Mouse (Mus musculus): ENCODE results near the gene Krcc1. TPM values are rescaled to one million over a fixed set of nuclear protein-coding genes. Genes with fewer than 3 reads are reported as not detected.

Gene Krcc1
- polyA plus RNA-seq, 1 experiment from 2014 or later: 48.2 TPM

Small RNA genes lying within 50 kb of the gene (microRNA-seq; reads per million reads assigned to microRNA genes)
- 12.7 reads per million, percentile 29 among the genes with 10 or more reads in this experiment for gene Mir8112

Other genes with a start within 250 kb of the Krcc1 start
- gene Thnsl2, start 127.2 kb upstream of the Krcc1 start, polyA plus RNA-seq (2015; fragmentation: Nextera tagmentation; extraction: Ambion mirVana): 8.3 and 9.9 TPM in 2 replicates
- 0.88 and 1.4 TPM in 2 replicates for gene Fabp1, start 71.8 kb upstream of the Krcc1 start, polyA plus RNA-seq (2015; fragmentation: Nextera tagmentation; extraction: Ambion mirVana)
- 9.6 and 17.0 TPM in 2 replicates for gene Smyd1, start 50.6 kb downstream of the Krcc1 start, polyA plus RNA-seq (2015; fragmentation: Nextera tagmentation; extraction: Ambion mirVana)
- gene Cd8b1, start 51.1 kb downstream of the Krcc1 start, polyA plus RNA-seq (2015; fragmentation: Nextera tagmentation; extraction: Ambion mirVana): not detected in 2 replicates
- not detected in 2 replicates for gene Cd8a, start 101.8 kb downstream of the Krcc1 start, polyA plus RNA-seq (2015; fragmentation: Nextera tagmentation; extraction: Ambion mirVana)
- gene Rmnd5a, start 169.0 kb downstream of the Krcc1 start, polyA plus RNA-seq (2015; fragmentation: Nextera tagmentation; extraction: Ambion mirVana): 9.7 and 13.1 TPM in 2 replicates
- gene Rnf103, start 222.2 kb downstream of the Krcc1 start, polyA plus RNA-seq (2015; fragmentation: Nextera tagmentation; extraction: Ambion mirVana): 13.2 and 16.1 TPM in 2 replicates

Measured in limb, embryonic 15.5 days (tissue).